Mouse (Mus musculus) kidney, postnatal 0 days (tissue): ENCODE data around the gene Med20. TPM values are rescaled to one million over a fixed set of nuclear protein-coding genes. Genes with fewer than 3 reads are reported as not detected.

Experiments used
- ATAC-seq: fragments of 200-750 bp; cut with Nextera tagmentation; replicated peaks from 2 replicates; pipeline ENCODE4 v1.8.0; 2017; ENCODE audit warnings: low read depth, moderate number of reproducible peaks, moderate TSS enrichment, moderate library complexity; ENCODE audit not compliant: low FRiP score
- DNase-seq: peaks from one replicate; pipeline ENCODE4 v3.0.0-alpha.2; 2016; ENCODE audit warnings: low spot score
- H3K27ac ChIP-seq: fragments of 300-500 bp; sonication (generic); 2 replicates; pipeline ENCODE4 v1.5.1; 2014; ENCODE audit warnings: mild to moderate bottlenecking
- H3K27me3 ChIP-seq: fragments of 300-500 bp; sonication (generic); 2 replicates; pipeline ENCODE4 v1.6.1; 2014; ENCODE audit warnings: low read length, mixed read lengths; ENCODE audit not compliant: insufficient read depth
- H3K36me3 ChIP-seq: fragments of 300-500 bp; sonication (generic); 2 replicates; pipeline ENCODE4 v1.6.1; 2014; ENCODE audit warnings: low read length, mixed read lengths; ENCODE audit not compliant: insufficient read depth
- H3K4me1 ChIP-seq: fragments of 300-500 bp; sonication (generic); replicated peaks from 2 replicates; pipeline ENCODE4 v1.6.1; 2014; ENCODE audit warnings: antibody characterized with exemption, low read length, mixed read lengths; ENCODE audit not compliant: insufficient read depth
- H3K4me2 ChIP-seq: fragments of 300-500 bp; sonication (generic); 2 replicates; pipeline ENCODE4 v1.6.1; 2014; ENCODE audit warnings: mild to moderate bottlenecking, low read length, moderate library complexity, mixed read lengths
- H3K4me3 ChIP-seq: fragments of 300-500 bp; sonication (generic); replicated peaks from 2 replicates; pipeline ENCODE4 v1.5.1; 2014; ENCODE audit warnings: low read depth, low read length
- H3K9ac ChIP-seq: fragments of 300-500 bp; sonication (generic); 2 replicates; pipeline ENCODE4 v1.6.1; 2014; ENCODE audit warnings: low read depth, low read length
- H3K9me3 ChIP-seq: fragments of 300-500 bp; sonication (generic); replicated peaks from 2 replicates; pipeline ENCODE4 v1.6.1; 2016; ENCODE audit warnings: low read length, inconsistent platforms, mixed read lengths
- CTCF ChIP-seq: IDR thresholded peaks from 2 replicates; pipeline ENCODE4 v1.5.1; 2016; ENCODE audit warnings: antibody characterized with exemption, low read depth, mild to moderate bottlenecking, moderate library complexity
- WGBS: fragments of 180-500 bp; shearing (Covaris S2); extraction: QIAGEN DNeasy Blood & Tissue Kit; methylation state at CpG from one replicate; pipeline ENCODE4 v1.1.7; 2014; 5-methylcytosine and 5-hydroxymethylcytosine counted together
- polyA plus RNA-seq: library from polyadenylated mRNA; unstranded; fragments of >200 nt; fragmentation: Nextera tagmentation; extraction: Ambion mirVana; gene quantifications from 2 replicates; pipeline ENCODE4 v1.2.1, GENCODE M21; 2015

Gene Med20
- polyA plus RNA-seq, 1 experiment from 2014 or later: 37.9 TPM

DNA sequence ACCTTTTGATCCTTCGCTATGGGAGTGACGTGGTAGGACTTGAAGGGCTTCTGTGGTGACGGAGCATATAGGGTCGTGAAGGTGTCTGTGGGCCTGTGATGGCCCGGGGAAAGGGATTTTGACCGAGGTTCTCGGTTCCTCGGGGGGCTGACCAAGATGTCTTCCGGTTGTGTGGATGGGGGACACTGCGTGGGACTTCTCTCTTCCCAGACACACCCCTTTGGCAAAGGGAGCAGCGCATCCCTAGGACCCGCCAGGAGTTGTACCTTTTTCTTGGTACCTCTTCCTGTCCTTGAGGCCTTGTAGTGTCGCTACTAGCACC is 240 bp downstream of the Med20 start:
- peak overlapping the region; percentile 87 for H3K4me3 ChIP-seq
- TF ChIP-seq CTCF: no peak
- ATAC-seq: no peak
- H3K9me3 ChIP-seq: no peaks in the 10 kb centered on the region
- no peak for DNase-seq
- H3K36me3 ChIP-seq: peaks cover 21% of the 10 kb centered on the region; the same call in 1 of the 2 replicates
- peak overlapping the region; percentile 85; the same call in 1 of the 2 replicates for H3K27ac ChIP-seq
- peak overlapping the region; percentile 92 for H3K4me2 ChIP-seq
- WGBS: 2% methylated on average over 13 of the region's 13 CpGs
- no peaks in the 10 kb centered on the region for H3K27me3 ChIP-seq
- H3K9ac ChIP-seq: peak overlapping the region; percentile 84
- 0 out of 2 replicates have a peak, but pooled peaks cover 16% of the 10 kb centered on the region for H3K4me1 ChIP-seq

DNA sequence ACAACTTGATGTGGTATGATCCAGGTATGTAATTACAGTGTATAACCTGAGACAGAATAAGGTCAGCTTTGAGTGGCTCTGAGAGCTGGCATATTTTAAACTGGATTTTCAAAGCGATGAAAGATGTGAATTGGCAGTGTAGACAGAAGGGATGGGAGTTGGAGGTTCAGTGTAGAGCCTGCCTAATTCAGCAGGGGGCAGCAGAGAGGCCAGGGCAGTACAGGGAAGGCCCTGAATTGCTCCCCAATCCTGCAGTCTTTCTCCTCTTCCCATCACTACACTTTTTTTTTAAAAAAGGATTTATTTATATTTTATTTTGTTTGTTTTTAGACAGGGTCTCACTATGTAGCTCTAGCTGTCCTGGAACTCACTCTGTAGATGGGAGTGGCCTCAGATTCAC is 2.6 kb downstream of the Med20 start:
- peak; percentile 62 for TF ChIP-seq CTCF

DNA sequence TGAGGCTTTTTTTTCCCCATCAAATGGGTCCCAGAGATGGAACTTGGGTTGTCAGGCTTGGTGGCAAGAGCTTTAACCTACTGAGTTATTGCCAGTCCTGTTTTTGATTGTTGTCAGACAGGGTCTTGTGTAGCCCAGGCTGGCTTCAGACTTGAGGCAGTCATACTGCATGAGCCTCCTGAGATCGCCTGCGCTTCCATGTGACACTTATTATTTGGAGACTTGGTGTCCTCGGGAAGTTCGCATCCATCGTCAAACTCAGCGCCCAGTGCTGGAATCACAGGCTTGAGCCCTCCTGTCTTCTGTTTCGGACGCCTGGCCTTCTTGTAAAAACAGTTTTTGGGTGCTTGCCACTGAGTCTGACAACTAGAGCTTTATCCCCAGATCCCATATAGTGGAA is 4.7 kb downstream of the Med20 start:
- Histone ChIP-seq H3K36me3 (peaks cover 26% of the 10 kb centered on the region), H3K27me3 (no peaks in the 10 kb centered on the region), H3K27ac (no peak overlapping the region), H3K4me2 (no peak overlapping the region), H3K4me1 (0 out of 2 replicates have a peak, but pooled peaks cover 6% of the 10 kb centered on the region), H3K9me3 (no peaks in the 10 kb centered on the region), H3K4me3 (no peak overlapping the region), H3K9ac (no peak overlapping the region)
- 94% methylated on average over 8 of the region's 8 CpGs for WGBS
- no peak for TF ChIP-seq CTCF
- no peak for DNase-seq
- ATAC-seq: no peak

More for the DNA sequence above, 2.6 kb downstream of the Med20 start:
- ATAC-seq (no peak), DNase-seq (no peak)
- no peak overlapping the region for H3K9ac ChIP-seq
- no peaks in the 10 kb centered on the region for H3K9me3 ChIP-seq
- H3K36me3 ChIP-seq: peaks cover 21% of the 10 kb centered on the region
- H3K27me3 ChIP-seq: no peaks in the 10 kb centered on the region
- H3K4me2 ChIP-seq: no peak overlapping the region
- H3K4me3 ChIP-seq: no peak overlapping the region
- H3K27ac ChIP-seq: no peak overlapping the region
- 0 out of 2 replicates have a peak, but pooled peaks cover 16% of the 10 kb centered on the region for H3K4me1 ChIP-seq
- WGBS: 93% methylated on average over 1 of the region's 1 CpGs

DNA sequence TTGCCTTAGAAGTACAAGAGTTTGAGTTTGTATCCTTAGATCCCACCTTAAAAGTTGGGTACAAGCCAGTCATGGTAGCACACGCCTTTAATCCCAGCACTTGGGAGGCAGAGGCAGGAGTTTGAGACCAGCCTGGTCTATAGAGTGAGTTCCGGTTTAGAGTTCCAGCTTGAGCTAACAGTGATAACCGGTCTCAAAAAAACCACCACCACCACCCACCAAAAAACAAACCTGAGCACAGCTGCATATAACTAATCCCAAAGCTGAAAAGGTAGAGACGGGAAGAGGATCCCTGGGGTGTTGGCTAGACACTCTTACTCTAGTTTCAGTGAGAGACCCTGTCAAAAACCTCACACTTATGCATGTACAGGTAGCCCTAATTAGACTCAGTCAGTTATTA is 5.3 kb downstream of the Med20 start:
- Histone ChIP-seq H3K27me3 (no peaks in the 10 kb centered on the region), H3K4me3 (no peak overlapping the region), H3K4me1 (0 out of 2 replicates have a peak, but pooled peaks cover 6% of the 10 kb centered on the region), H3K27ac (no peak overlapping the region), H3K9ac (no peak overlapping the region), H3K36me3 (peaks cover 26% of the 10 kb centered on the region), H3K9me3 (no peaks in the 10 kb centered on the region), H3K4me2 (no peak overlapping the region)
- ATAC-seq (no peak), DNase-seq (no peak)
- TF ChIP-seq CTCF: no peak
- 92% methylated on average over 4 of the region's 4 CpGs for WGBS

DNA sequence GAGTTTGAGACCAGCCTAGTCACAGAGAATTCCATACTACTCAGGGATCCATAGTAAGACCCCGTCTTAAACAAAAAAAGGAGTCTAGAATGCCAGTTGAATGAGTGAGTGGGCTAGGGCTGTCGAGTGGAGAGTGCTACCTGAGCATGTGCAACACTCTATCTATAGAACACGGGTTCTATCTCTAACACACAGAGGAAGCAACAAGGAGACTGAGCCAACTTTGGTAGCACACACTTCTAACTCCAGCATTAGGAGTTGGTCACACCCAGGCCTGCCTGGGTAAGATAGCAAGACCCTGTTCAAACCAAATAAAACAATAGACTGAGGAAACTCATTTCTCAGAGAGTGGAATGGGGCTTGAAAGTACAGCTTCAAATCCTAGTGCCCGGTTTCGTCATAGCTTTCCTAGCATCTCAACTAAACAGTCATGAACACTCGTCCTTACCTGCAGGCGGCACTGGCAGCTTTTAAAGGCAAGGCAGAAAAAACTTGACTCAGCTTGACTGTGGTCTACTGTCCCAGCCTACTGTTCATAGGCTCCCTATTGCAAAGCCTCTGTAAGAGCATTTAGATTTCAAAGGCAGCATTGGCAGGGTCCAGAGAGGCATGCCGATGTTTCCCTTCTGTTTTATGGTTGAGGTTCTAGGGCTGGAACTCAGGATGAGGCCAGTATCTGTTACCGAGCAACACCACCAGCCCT is 6.4 kb downstream of the Med20 start:
- ATAC-seq (no peak), DNase-seq (no peak)
- 0 out of 2 replicates have a peak, but pooled peaks cover 2% of the 10 kb centered on the region for H3K4me1 ChIP-seq
- 92% methylated on average over 9 of the region's 9 CpGs for WGBS
- no peaks in the 10 kb centered on the region for H3K9me3 ChIP-seq
- H3K4me2 ChIP-seq: no peak overlapping the region
- H3K27ac ChIP-seq: no peak overlapping the region
- no peak overlapping the region for H3K4me3 ChIP-seq
- H3K36me3 ChIP-seq: peaks cover 29% of the 10 kb centered on the region
- no peak overlapping the region for H3K9ac ChIP-seq
- H3K27me3 ChIP-seq: no peaks in the 10 kb centered on the region
- no peak for TF ChIP-seq CTCF

DNA sequence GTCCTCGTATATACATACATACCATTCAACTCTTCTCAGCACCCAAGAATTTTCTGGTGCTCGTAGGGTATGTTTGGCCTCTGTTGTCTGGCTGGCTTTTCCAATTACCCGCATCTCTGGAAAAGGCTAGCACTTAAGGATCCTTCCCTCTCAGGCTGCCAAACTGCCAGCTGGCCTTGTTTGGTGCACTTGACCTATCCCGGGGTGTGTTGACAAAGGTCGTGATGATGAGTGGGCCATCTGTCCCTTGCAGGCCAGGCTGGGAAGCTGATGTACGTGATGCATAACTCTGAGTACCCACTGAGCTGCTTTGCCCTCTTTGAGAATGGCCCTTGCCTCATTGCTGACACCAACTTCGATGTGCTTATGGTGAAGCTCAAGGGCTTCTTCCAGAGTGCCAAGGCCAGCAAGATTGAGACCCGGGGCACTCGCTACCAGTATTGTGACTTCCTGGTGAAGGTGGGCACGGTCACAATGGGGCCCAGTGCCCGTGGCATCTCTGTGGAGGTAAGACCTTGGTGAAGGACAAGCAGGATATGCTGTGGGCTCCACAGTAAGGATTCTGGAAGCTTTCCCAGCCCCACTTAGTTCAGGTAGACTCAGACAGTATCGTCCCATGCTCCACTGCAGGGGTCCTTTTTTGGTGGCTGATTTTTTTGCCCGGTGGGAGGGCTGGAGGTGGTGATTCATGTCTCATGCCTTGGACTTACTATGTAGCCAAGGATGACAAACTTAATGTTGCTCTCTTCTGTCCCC is 7.4 kb downstream of the Med20 start:
- 88% methylated on average over 13 of the region's 13 CpGs for WGBS
- H3K36me3 ChIP-seq: peaks cover 38% of the 10 kb centered on the region
- no peak overlapping the region for H3K4me3 ChIP-seq
- H3K9ac ChIP-seq: no peak overlapping the region
- no peaks in the 10 kb centered on the region for H3K9me3 ChIP-seq
- H3K4me2 ChIP-seq: no peak overlapping the region
- TF ChIP-seq CTCF: no peak
- no peak overlapping the region for H3K27ac ChIP-seq
- no peaks in the 10 kb centered on the region for H3K27me3 ChIP-seq
- DNase-seq: no peak
- ATAC-seq: no peak
- H3K4me1 ChIP-seq: no peaks in the 10 kb centered on the region
